Mouse (Mus musculus): ENCODE data around the gene Sowahd.

Sowahd gene

DNA sequence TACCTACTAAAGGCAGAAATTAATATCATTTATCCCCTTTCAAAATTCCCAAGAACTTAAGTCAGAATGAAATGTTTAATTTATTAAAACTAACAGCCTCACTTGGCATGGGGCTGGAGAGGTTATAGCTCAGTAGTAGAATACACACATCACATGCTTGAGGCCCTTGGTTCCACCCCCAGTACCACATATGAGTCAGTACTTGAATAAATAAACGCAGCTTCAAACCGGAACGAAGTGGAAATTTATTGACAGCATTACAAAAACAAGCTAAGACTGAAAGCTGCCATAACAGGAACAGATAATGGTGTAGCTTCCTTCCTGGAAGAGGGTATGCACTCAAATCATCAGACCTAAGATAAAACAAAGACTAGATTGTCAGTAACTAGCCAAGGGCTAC, 42.8 kb downstream of the Sowahd start:
- no peak for DNase-seq (ENCODE audit: inconsistent age in 2 of 2, low spot score in 1 of 2)

DNA sequence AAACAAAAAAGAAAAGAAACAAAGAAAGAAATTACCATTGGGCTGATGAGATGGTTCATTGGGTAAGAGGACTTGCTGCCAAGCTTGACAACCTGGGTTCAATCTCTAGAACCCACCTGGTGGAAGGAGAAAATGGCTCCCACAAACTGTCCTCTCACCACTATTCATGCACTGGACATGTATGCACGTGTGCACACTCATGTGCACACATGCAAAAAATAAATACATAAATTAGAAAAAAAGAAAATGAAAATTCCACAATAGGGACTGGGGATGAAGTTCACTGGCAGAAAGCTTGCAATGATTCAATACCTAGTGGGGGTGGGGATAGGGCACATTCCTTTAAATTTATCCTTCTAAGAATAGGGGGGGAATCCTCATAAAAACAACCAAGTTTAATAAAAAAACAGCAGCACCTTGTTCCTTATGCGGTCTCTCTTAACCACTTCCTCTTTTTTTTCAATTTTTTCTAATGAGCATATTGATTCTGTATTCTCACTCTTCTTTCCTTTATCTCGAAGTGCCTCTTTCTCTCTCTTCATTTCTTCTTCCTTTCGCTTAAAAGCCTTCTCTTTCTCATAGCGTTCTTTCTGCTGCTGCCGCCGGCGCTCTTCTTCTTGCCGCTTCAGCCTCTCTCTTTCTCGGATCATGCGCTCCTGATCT, 46.6 kb downstream of the Sowahd start:
- DNase-seq (ENCODE audit: inconsistent age in 2 of 2, low spot score in 1 of 2): no peak

DNA sequence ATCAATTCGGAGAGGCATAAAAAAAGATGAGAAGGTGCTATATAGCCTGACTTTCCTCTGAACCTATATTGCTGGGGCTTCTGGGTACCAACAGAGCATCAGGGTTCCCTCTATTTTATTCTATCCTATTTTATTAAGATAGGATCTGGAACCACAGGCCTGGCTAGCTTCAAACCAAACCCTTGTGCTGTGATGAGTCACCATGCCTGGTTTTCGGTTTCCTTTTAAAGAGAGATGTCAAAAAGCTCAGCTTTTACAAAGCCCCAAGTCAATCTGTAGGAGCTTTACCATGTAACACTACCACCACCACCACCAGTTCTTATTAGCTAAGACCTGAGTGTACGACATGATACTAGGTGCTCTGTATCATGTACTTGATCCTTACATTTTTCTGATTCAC, 50.0 kb downstream of the Sowahd start:
- DNase-seq (ENCODE audit: inconsistent age in 2 of 2, low spot score in 1 of 2): no peak
